In genomic region chr8:121906542-121907512, GRCm38 (mm10) we compare ENCODE assay signal across 7 mouse cellular contexts. TPM values are rescaled to one million over a fixed set of nuclear protein-coding genes. Genes with fewer than 3 reads are reported as not detected.
DNase-seq lines count a peak whose midpoint lies in the region; ATAC-seq and TF ChIP-seq lines count a peak whose summit lies in the region.

No protein-coding gene starts in this region.

- ATAC-seq in heart, embryonic 13.5 days (ENCODE audit: extremely low read depth, insufficient number of reproducible peaks, low FRiP score, low TSS enrichment): no peak
- ATAC-seq in megakaryocyte progenitor cell, adult 5-6 weeks (replicated peaks; ENCODE audit: poor library complexity): peak; percentile 23

- H3K9ac ChIP-seq in heart, embryonic 13.5 days: peak overlapping the region; percentile 86

- peak overlapping the region; percentile 22; the same call in 1 of the 2 replicates for H3K27ac ChIP-seq in heart, embryonic 13.5 days (replicated peaks)
- H3K27ac ChIP-seq in small intestine, adult 2 months (ENCODE audit: insufficient read depth, low read depth, low read length): no peak overlapping the region

- intact Hi-C loops in left cerebral cortex, postnatal 25 days (cut with DNase I): loop anchor here (2.0 kb wide), 1 partner anchor 176 kb away; no protein-coding TSS in a partner anchor

- H3K4me2 ChIP-seq in heart, embryonic 13.5 days: peak overlapping the region; percentile 95

- WGBS in heart, embryonic 13.5 days: under 1% methylated on average over 72 of the region's 72 CpGs
- under 1% methylated on average over 72 of the region's 72 CpGs for WGBS in small intestine, adult 2 months

- peaks cover 44% of the 10 kb centered on the region for H3K36me3 ChIP-seq in E14TG2a.4 (ENCODE audit: insufficient read depth, low read length)
- no peaks in the 10 kb centered on the region for H3K36me3 ChIP-seq in heart, embryonic 13.5 days
- H3K36me3 ChIP-seq in small intestine, adult 2 months (ENCODE audit: control insufficient read depth, insufficient read depth, low read length): no peaks in the 10 kb centered on the region

- no peak for TF ChIP-seq CTCF in E14TG2a.4 (conservative IDR thresholded peaks at IDR 0.05; ENCODE audit: low read length)
- no peak for TF ChIP-seq CTCF in small intestine, adult 2 months (IDR thresholded peaks at IDR 0.05; ENCODE audit: extremely low read depth, insufficient read length, insufficient replicate concordance, low read depth, low read length)

- peak; percentile 55 to 57 for DNase-seq in B cell, adult 2 months
- peak; percentile 51 to 63 for DNase-seq in cerebellum, postnatal 10 days
- DNase-seq in left cerebral cortex, postnatal 25 days (ENCODE audit: low spot score in 2 of 2): peak; percentile 58 to 61

- H3K9me3 ChIP-seq in E14TG2a.4 (ENCODE audit: low read length): no peaks in the 10 kb centered on the region
- no peaks in the 10 kb centered on the region for H3K9me3 ChIP-seq in heart, embryonic 13.5 days

- peaks cover 73% of the 10 kb centered on the region for H3K4me1 ChIP-seq in E14TG2a.4 (replicated peaks; ENCODE audit: low read depth, low read length)
- peaks cover 55% of the 10 kb centered on the region for H3K4me1 ChIP-seq in heart, embryonic 13.5 days
- peaks cover 9% of the 10 kb centered on the region for H3K4me1 ChIP-seq in small intestine, adult 2 months (ENCODE audit: control insufficient read depth, insufficient read depth, insufficient read length, low read length)

- peak overlapping the region; percentile 94 for H3K4me3 ChIP-seq in E14TG2a.4 (replicated peaks; ENCODE audit: low read length)
- H3K4me3 ChIP-seq in heart, embryonic 13.5 days: peak overlapping the region; percentile 83
- H3K4me3 ChIP-seq in small intestine, adult 2 months (ENCODE audit: low read depth, low read length): peak overlapping the region; percentile 79

- no peaks in the 10 kb centered on the region for H3K27me3 ChIP-seq in E14TG2a.4 (ENCODE audit: insufficient read depth, low read length)
- H3K27me3 ChIP-seq in heart, embryonic 13.5 days (replicated peaks): peaks cover 23% of the 10 kb centered on the region
- H3K27me3 ChIP-seq in small intestine, adult 2 months (ENCODE audit: control insufficient read depth, insufficient read depth, low read length): no peaks in the 10 kb centered on the region

- TF ChIP-seq POLR2A in small intestine, adult 2 months (IDR thresholded peaks at IDR 0.05; ENCODE audit: low read depth, low read length): no peak

RNA-seq across cellular contexts. Expression of gene Slc7a5, which starts 0.7 kb away (rescaled TPM):
- 16.1 and 17.3 TPM in 2 replicates for polyA plus RNA-seq in heart, embryonic 13.5 days (2015; fragmentation: Nextera tagmentation; extraction: Ambion mirVana)
- total RNA-seq in left cerebral cortex, postnatal 25 days (2021): 10 to 100 TPM; 65.8 to 76.2 TPM
- total RNA-seq in megakaryocyte progenitor cell, adult 5-6 weeks (2015): 46.4 and 57.5 TPM in 2 replicates
- 25.8 and 31.7 TPM in 2 replicates for total RNA-seq in megakaryocyte progenitor cell, adult 5-6 weeks (2017)
- polyA plus RNA-seq in small intestine, adult 2 months (2012; rRNA removed): 10.9 and 11.5 TPM in 2 replicates

RNA-seq across cellular contexts. Expression of gene Car5a, which starts 37.9 kb away (rescaled TPM):
- 0.12 and 0.31 TPM in 2 replicates for polyA plus RNA-seq in heart, embryonic 13.5 days (2015; fragmentation: Nextera tagmentation; extraction: Ambion mirVana)
- not detected for total RNA-seq in left cerebral cortex, postnatal 25 days (2021)
- not detected in 2 replicates for total RNA-seq in megakaryocyte progenitor cell, adult 5-6 weeks (2015)
- not detected in 2 replicates for total RNA-seq in megakaryocyte progenitor cell, adult 5-6 weeks (2017)
- polyA plus RNA-seq in small intestine, adult 2 months (2012; rRNA removed): 0.11 TPM in 1 of 2 replicates, not detected in the other

RNA-seq across cellular contexts. Expression of gene Banp, which starts 42.7 kb away (rescaled TPM):
- 23.1 and 30.4 TPM in 2 replicates for polyA plus RNA-seq in heart, embryonic 13.5 days (2015; fragmentation: Nextera tagmentation; extraction: Ambion mirVana)
- 10 to 100 TPM; 36.5 to 58.6 TPM for total RNA-seq in left cerebral cortex, postnatal 25 days (2021)
- total RNA-seq in megakaryocyte progenitor cell, adult 5-6 weeks (2015): 7.5 and 9.0 TPM in 2 replicates
- total RNA-seq in megakaryocyte progenitor cell, adult 5-6 weeks (2017): 21.8 and 41.2 TPM in 2 replicates
- 24.7 and 34.3 TPM in 2 replicates for polyA plus RNA-seq in small intestine, adult 2 months (2012; rRNA removed)
